In genomic region chr5:149769666-149770065, GRCm38 (mm10) we compare ENCODE assay signal across 26 mouse cellular contexts.
"Had no signal": no experiment of that assay in that cellular context is flagged by ENCODE, and none has a peak within 500 bp of the region (broad histone marks: within the 10 kb centered on the region; RNA-seq: fewer than 3 reads in every experiment).

No protein-coding gene starts in this region.

- H3K9ac ChIP-seq: heart, embryonic 12.5 days; hindbrain, embryonic 12.5 days; hindbrain, embryonic 14.5 days; kidney, embryonic 15.5 days; limb, embryonic 12.5 days; liver, embryonic 13.5 days had no signal

- H3K4me1 ChIP-seq: heart, embryonic 12.5 days; hindbrain, embryonic 10.5 days; hindbrain, embryonic 12.5 days; liver, embryonic 13.5 days had no signal

- H3K4me2 ChIP-seq: heart, embryonic 12.5 days; hindbrain, embryonic 12.5 days; hindbrain, embryonic 14.5 days; kidney, embryonic 15.5 days; limb, embryonic 12.5 days; liver, embryonic 11.5 days; liver, embryonic 13.5 days had no signal

- H3K27ac ChIP-seq: gastrocnemius, adult 2 months; heart, adult 2 months; hindbrain, embryonic 10.5 days; hindbrain, embryonic 12.5 days; hindbrain, embryonic 14.5 days; hindbrain, postnatal 0 days; kidney, embryonic 15.5 days; kidney, postnatal 0 days; limb, embryonic 12.5 days; liver, embryonic 13.5 days had no signal

- H3K4me3 ChIP-seq: gastrocnemius, adult 2 months; heart, adult 2 months; heart, embryonic 12.5 days; hindbrain, embryonic 10.5 days; hindbrain, embryonic 12.5 days; kidney, embryonic 15.5 days; limb, embryonic 12.5 days; liver, embryonic 13.5 days had no signal

- H3K36me3 ChIP-seq: heart, embryonic 12.5 days; hindbrain, embryonic 10.5 days; hindbrain, embryonic 12.5 days; kidney, embryonic 15.5 days; limb, embryonic 12.5 days; liver, embryonic 13.5 days had no signal

- ATAC-seq: intestine, embryonic 16.5 days had no signal

- DNase-seq: gastrocnemius, adult 2 months; gastrocnemius, postnatal 10 days; gastrocnemius, postnatal 25 days; heart, adult 2 months; heart, postnatal 10 days; heart, postnatal 4 days; kidney, adult 11 months; kidney, adult 2 months; kidney, adult 9 months; kidney, postnatal 14 days; kidney, postnatal 36 days; layer of hippocampus, adult 9-11 months; layer of hippocampus, postnatal 36 days; left cerebral cortex, postnatal 4 days; liver; liver, embryonic 13.5 days had no signal

- H3K9me3 ChIP-seq: hindbrain, embryonic 10.5 days; hindbrain, embryonic 12.5 days; kidney, embryonic 15.5 days; limb, embryonic 12.5 days; liver, embryonic 13.5 days had no signal

- H3K27me3 ChIP-seq: hindbrain, embryonic 12.5 days; kidney, embryonic 15.5 days; limb, embryonic 12.5 days; liver, embryonic 13.5 days had no signal
